Mouse (Mus musculus) layer of hippocampus, adult 11-12 months (tissue): ENCODE results near the gene Msh4.
"Not testable (repeated sequence)": the region's sequence is repeated elsewhere in the genome, so short reads cannot be mapped to it uniquely, and the experiment has no call there.

Source experiments
- DNase-seq: peaks from one replicate; pipeline ENCODE4 v3.0.0; 2022; ENCODE audit warnings: low spot score

The Msh4 gene

GRCm38 (mm10) chr3:153911197-153911881, 5.4 kb upstream of the Msh4 start:
- DNase-seq = no peak

GRCm38 (mm10) chr3:153910489-153910888, 4.6 kb upstream of the Msh4 start:
- no peak for DNase-seq

- DNase-seq = no peak
Measured at GRCm38 (mm10) chr3:153908919-153909318, 3.0 kb upstream of the Msh4 start.

- DNase-seq = no peak
Measured at GRCm38 (mm10) chr3:153905251-153906135, 445 bp downstream of the Msh4 start.

GRCm38 (mm10) chr3:153904586-153904985, 1.4 kb downstream of the Msh4 start:
- no peak for DNase-seq

- DNase-seq = no peak
Measured at GRCm38 (mm10) chr3:153902595-153902994, 3.3 kb downstream of the Msh4 start.

GRCm38 (mm10) chr3:153901904-153902303, 4.0 kb downstream of the Msh4 start:
- no peak for DNase-seq

- no peak for DNase-seq
Measured at GRCm38 (mm10) chr3:153897216-153897615, 8.7 kb downstream of the Msh4 start.

GRCm38 (mm10) chr3:153895454-153895853, 10.5 kb downstream of the Msh4 start:
- DNase-seq = no peak

GRCm38 (mm10) chr3:153889188-153889781, 16.7 kb downstream of the Msh4 start:
- DNase-seq = no peak

- no peak for DNase-seq
Measured at GRCm38 (mm10) chr3:153888141-153888540, 17.8 kb downstream of the Msh4 start.

GRCm38 (mm10) chr3:153886296-153886695, 19.6 kb downstream of the Msh4 start:
- DNase-seq = no peak

GRCm38 (mm10) chr3:153871396-153871795, 34.5 kb downstream of the Msh4 start:
- no peak for DNase-seq

GRCm38 (mm10) chr3:153867149-153868136, 38.5 kb downstream of the Msh4 start:
- DNase-seq = no peak

GRCm38 (mm10) chr3:153864636-153865429, 41.1 kb downstream of the Msh4 start:
- DNase-seq = no peak

- no peak for DNase-seq
Measured at GRCm38 (mm10) chr3:153863816-153864215, 42.1 kb downstream of the Msh4 start.

- not testable (repeated sequence) for DNase-seq
Measured at GRCm38 (mm10) chr3:153860392-153860791, 45.5 kb downstream of the Msh4 start.

- DNase-seq = no peak
Measured at GRCm38 (mm10) chr3:153858350-153859001, 47.5 kb downstream of the Msh4 start.

- DNase-seq = no peak
Measured at GRCm38 (mm10) chr3:153852266-153852665, 53.7 kb downstream of the Msh4 start.

- no peak for DNase-seq
Measured at GRCm38 (mm10) chr3:153850759-153851158, 55.2 kb downstream of the Msh4 start.
